In the genomic region with DNA sequence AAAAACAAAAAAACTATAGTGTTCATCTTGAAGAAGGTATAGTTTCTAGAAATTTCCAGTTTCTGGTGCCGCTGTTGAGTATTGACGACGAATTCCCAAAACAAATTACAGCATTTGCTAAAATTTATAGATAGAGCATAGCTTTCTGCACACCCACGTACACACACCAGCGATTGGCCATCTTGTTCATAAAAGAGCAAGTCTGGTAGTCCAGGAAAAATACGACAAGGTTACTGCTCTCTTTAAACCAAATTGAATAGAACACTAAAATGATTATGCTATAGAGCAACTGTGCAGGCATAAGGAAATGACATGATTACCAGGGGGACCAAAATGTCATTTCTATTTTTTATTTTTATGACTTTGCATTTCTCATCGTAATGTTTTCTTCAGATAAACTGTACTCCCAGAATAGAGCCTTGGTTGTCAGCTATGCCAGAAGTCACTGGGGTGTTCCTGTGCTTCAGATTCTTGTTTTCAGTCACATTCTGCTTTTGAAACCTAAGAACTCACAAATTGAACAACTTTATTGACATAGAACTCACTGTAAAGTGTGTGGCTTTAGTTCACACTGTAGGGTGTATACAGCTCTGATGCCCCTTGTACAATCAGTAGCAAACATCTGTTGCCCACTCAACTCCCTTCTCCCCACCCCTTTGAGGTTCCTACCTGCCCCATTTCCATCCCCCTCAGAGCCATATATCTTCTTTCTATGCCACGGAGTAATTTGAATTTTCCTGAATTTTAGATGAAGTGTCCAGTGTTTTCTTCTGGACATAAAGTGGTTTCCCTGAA, we compare ENCODE assay signal across 8 mouse cellular contexts. TPM values are rescaled to one million over a fixed set of nuclear protein-coding genes. Genes with fewer than 3 reads are reported as not detected.
DNase-seq lines count a peak whose midpoint lies in the region; ATAC-seq and TF ChIP-seq lines count a peak whose summit lies in the region.

No protein-coding gene starts in this region.

- in situ Hi-C loops in CH12.LX (cut with MboI; ENCODE audit: low pct_ligation_motif_present, low pct_unique_long_range_greater_than_20kb, low sequenced_read_pairs): no loop called here

- H3K79me2 ChIP-seq in CH12.LX (replicated peaks; ENCODE audit: control insufficient read depth, extremely low read depth, insufficient read depth, poor library complexity, severe bottlenecking): peaks cover 26% of the 10 kb centered on the region

- peak overlapping the region; percentile 39 for H3K4me2 ChIP-seq in heart, embryonic 16.5 days (ENCODE audit: low read depth, low read length)
- H3K4me2 ChIP-seq in CH12.LX (ENCODE audit: insufficient read depth, low read depth, poor library complexity, severe bottlenecking): peak overlapping the region; percentile 69; the same call in 1 of the 2 replicates
- H3K4me2 ChIP-seq in embryonic facial prominence, embryonic 15.5 days (replicated peaks): 0 out of 2 replicates have a peak overlapping the region, but pooled peaks have one; percentile 52
- peak overlapping the region; percentile 62 for H3K4me2 ChIP-seq in liver, embryonic 14.5 days (ENCODE audit: low read depth)

- no peak for ATAC-seq in heart, embryonic 16.5 days (replicated peaks; ENCODE audit: extremely low read depth, insufficient read depth, low FRiP score)
- no peak for ATAC-seq in embryonic facial prominence, embryonic 15.5 days (ENCODE audit: insufficient number of reproducible peaks, low FRiP score, low TSS enrichment, low read depth)
- peak; percentile 66 for ATAC-seq in liver, embryonic 14.5 days (ENCODE audit: insufficient read depth)

- H3K9me3 ChIP-seq in heart, embryonic 16.5 days (replicated peaks; ENCODE audit: control insufficient read depth, low read length): no peaks in the 10 kb centered on the region
- H3K9me3 ChIP-seq in CH12.LX (replicated peaks; ENCODE audit: low read length): no peaks in the 10 kb centered on the region
- no peaks in the 10 kb centered on the region for H3K9me3 ChIP-seq in embryonic facial prominence, embryonic 15.5 days (replicated peaks)
- H3K9me3 ChIP-seq in liver, embryonic 14.5 days (ENCODE audit: control insufficient read depth, low read length): no peaks in the 10 kb centered on the region

- 76% methylated on average over 8 of the region's 8 CpGs for WGBS in heart, embryonic 16.5 days
- 82% methylated on average over 8 of the region's 8 CpGs for WGBS in embryonic facial prominence, embryonic 15.5 days
- 27% methylated on average over 8 of the region's 8 CpGs for WGBS in liver, embryonic 14.5 days (ENCODE audit: insufficient replicate concordance)

- TF ChIP-seq EP300 in CH12.LX (IDR thresholded peaks at IDR 0.05; ENCODE audit: low read length): no peak
- peak; percentile 87 for TF ChIP-seq EP300 in liver, embryonic 14.5 days (IDR thresholded peaks at IDR 0.05; ENCODE audit: low read depth)

- H3K27ac ChIP-seq in heart, embryonic 16.5 days (ENCODE audit: low read length): peak overlapping the region; percentile 42
- no peak overlapping the region for H3K27ac ChIP-seq in CH12.LX (ENCODE audit: insufficient read depth, low read depth)
- H3K27ac ChIP-seq in embryonic facial prominence, embryonic 15.5 days (replicated peaks): no peak overlapping the region
- H3K27ac ChIP-seq in liver, embryonic 14.5 days: peak overlapping the region; percentile 97

- no peaks in the 10 kb centered on the region for H3K27me3 ChIP-seq in heart, embryonic 16.5 days (ENCODE audit: control insufficient read depth, insufficient read depth, low read length)
- H3K27me3 ChIP-seq in CH12.LX (replicated peaks): no peaks in the 10 kb centered on the region
- no peaks in the 10 kb centered on the region for H3K27me3 ChIP-seq in embryonic facial prominence, embryonic 15.5 days
- no peaks in the 10 kb centered on the region for H3K27me3 ChIP-seq in liver, embryonic 14.5 days (ENCODE audit: control insufficient read depth, insufficient read depth, low read length)

- H3K4me3 ChIP-seq in heart, embryonic 16.5 days (ENCODE audit: low read length): no peak overlapping the region
- H3K4me3 ChIP-seq in CH12.LX (replicated peaks in 1 of 3; ENCODE audit: low read depth in 2 of 3, low read length in 2 of 3, poor library complexity in 1 of 3): peak overlapping the region in 1 of 3 experiments; percentile 35
- 0 out of 2 replicates have a peak overlapping the region, but pooled peaks have one; percentile 94 for H3K4me3 ChIP-seq in embryonic facial prominence, embryonic 15.5 days (replicated peaks)
- peak overlapping the region; percentile 12 to 96; a peak in 3 of 4 replicates for H3K4me3 ChIP-seq in liver, embryonic 14.5 days (ENCODE audit: insufficient read depth in 1 of 2, low read depth in 2 of 2, low read length in 2 of 2)

- intact Hi-C loops in heart, postnatal 10 days (cut with DNase I): loop anchor here (5.0 kb wide), 2 partner anchors 76 to 161 kb away; no protein-coding TSS in a partner anchor

- dilution Hi-C loops in CH12.LX (cut with MboI; ENCODE audit: extremely low pct_ligation_motif_present, extremely low pct_unique_long_range_greater_than_20kb, low sequenced_read_pairs): no loop called here

- TF ChIP-seq POLR2A in CH12.LX (IDR thresholded peaks at IDR 0.05; ENCODE audit: low read depth, low read length): no peak

- DNase-seq in heart, postnatal 10 days: no peak
- no peak for DNase-seq in CH12.LX (ENCODE audit: extremely low read depth)
- peak; percentile 71 to 77 (median 72) for DNase-seq in liver, embryonic 14.5 days (ENCODE audit: low read depth in 3 of 3, low spot score in 3 of 3)
- DNase-seq in right cerebral cortex, postnatal 25 days: no peak
- no peak for DNase-seq in cerebellum, adult 11 months
- DNase-seq in thymus, postnatal 25 days: no peak

- TF ChIP-seq CTCF in CH12.LX (conservative IDR thresholded peaks at IDR 0.05 in 1 of 2, IDR thresholded peaks at IDR 0.05 in 1 of 2; ENCODE audit: low read depth in 2 of 2, low read length in 2 of 2): no peak
- TF ChIP-seq CTCF in liver, embryonic 14.5 days (IDR thresholded peaks at IDR 0.05; ENCODE audit: low read depth): no peak

- no peak for TF ChIP-seq RAD21 in CH12.LX (IDR thresholded peaks at IDR 0.05; ENCODE audit: low read depth, low read length)

- no peak overlapping the region for H3K9ac ChIP-seq in heart, embryonic 16.5 days (ENCODE audit: low read length)
- peak overlapping the region; percentile 51; the same call in 1 of the 2 replicates for H3K9ac ChIP-seq in CH12.LX (ENCODE audit: insufficient read depth, low read depth)
- H3K9ac ChIP-seq in embryonic facial prominence, embryonic 15.5 days: no peak overlapping the region
- H3K9ac ChIP-seq in liver, embryonic 14.5 days (replicated peaks): peak overlapping the region; percentile 47

- H3K36me3 ChIP-seq in heart, embryonic 16.5 days (ENCODE audit: control insufficient read depth, insufficient read depth): no peaks in the 10 kb centered on the region
- H3K36me3 ChIP-seq in CH12.LX (replicated peaks in 1 of 2; ENCODE audit: control insufficient read depth in 1 of 2, insufficient read depth in 1 of 2, low read length in 1 of 2): no peaks in the 10 kb centered on the region
- no peaks in the 10 kb centered on the region for H3K36me3 ChIP-seq in embryonic facial prominence, embryonic 15.5 days
- no peaks in the 10 kb centered on the region for H3K36me3 ChIP-seq in liver, embryonic 14.5 days (replicated peaks; ENCODE audit: control insufficient read depth, insufficient read depth, low read depth)

- peaks cover 22% of the 10 kb centered on the region for H3K4me1 ChIP-seq in heart, embryonic 16.5 days (ENCODE audit: control insufficient read depth, insufficient read depth, low read length)
- peaks cover 2 to 20% of the 10 kb centered on the region in 2 experiments; a peak in 2 of 4 replicates for H3K4me1 ChIP-seq in CH12.LX (ENCODE audit: control insufficient read depth in 1 of 2, insufficient read depth in 2 of 2)
- H3K4me1 ChIP-seq in embryonic facial prominence, embryonic 15.5 days: peaks cover 19% of the 10 kb centered on the region
- H3K4me1 ChIP-seq in liver, embryonic 14.5 days (replicated peaks; ENCODE audit: control insufficient read depth in 2 of 2, insufficient read depth in 2 of 2, low read length in 1 of 2): peaks cover 59 to 61% of the 10 kb centered on the region in 2 experiments

TF ChIP-seq in CH12.LX, 34 proteins besides CTCF, POLR2A, EP300 and RAD21:
- 0 out of 2 replicates have a peak, but pooled peaks have one; percentile 7 for TF ChIP-seq ETS1 (conservative IDR thresholded peaks at IDR 0.05; ENCODE audit: low read depth, low read length)
- TF ChIP-seq JUN (IDR thresholded peaks at IDR 0.05; ENCODE audit: insufficient read depth, low read depth, low read length): peak; percentile 25; the same call in 1 of the 2 replicates
- peak; percentile 69 for TF ChIP-seq IRF4 (IDR thresholded peaks at IDR 0.05; ENCODE audit: low read depth, low read length)
- TF ChIP-seq MYC (IDR thresholded peaks at IDR 0.05; ENCODE audit: low read depth, low read length): no peak
- TF ChIP-seq TBP (conservative IDR thresholded peaks at IDR 0.05; ENCODE audit: low read depth, low read length): no peak
- TF ChIP-seq POLR2AphosphoS2 (IDR thresholded peaks at IDR 0.05; ENCODE audit: low read depth, low read length): no peak
TF ChIP-seq in CH12.LX: peak in this region for 3.

RNA-seq across cellular contexts. Expression of gene Tlk1, which starts 1.1 kb away (rescaled TPM):
- 19.4 and 19.7 TPM in 2 replicates for polyA plus RNA-seq in heart, embryonic 16.5 days (2015; fragmentation: Nextera tagmentation; extraction: Ambion mirVana)
- 10 to 100 TPM; 45.9 to 47.3 TPM for total RNA-seq in heart, postnatal 10 days (2021)
- total RNA-seq in CH12.LX (2012; rRNA removed) (13.1 and 15.4 TPM in 2 replicates), CH12.LX (2014; rRNA removed) (16.7 and 17.4 TPM in 2 replicates)
- 37.6 and 39.1 TPM in 2 replicates for polyA plus RNA-seq in CH12.LX (2012; ENCODE audit: insufficient read length, low read depth)
- 28.5 and 32.8 TPM in 2 replicates for polyA plus RNA-seq in embryonic facial prominence, embryonic 15.5 days (2015; fragmentation: Nextera tagmentation; extraction: Ambion mirVana)
- 15.0 and 23.7 TPM in 2 replicates for polyA plus RNA-seq in liver, embryonic 14.5 days (2012; rRNA removed)
- polyA plus RNA-seq in liver, embryonic 14.5 days (2014; fragmentation: Nextera tagmentation; extraction: Ambion mirVana): 24.3 and 36.1 TPM in 2 replicates

Comparison
In these comparisons a context has a peak if more than half of its experiments do, and no peak if none do; other contexts are left out.
1. H3K27ac ChIP-seq: peak in heart, embryonic 16.5 days (single experiment) and liver, embryonic 14.5 days (single experiment); none in CH12.LX (single experiment) and embryonic facial prominence, embryonic 15.5 days (single experiment).
2. H3K9ac ChIP-seq: peak in CH12.LX (single experiment) and liver, embryonic 14.5 days (single experiment); none in heart, embryonic 16.5 days (single experiment) and embryonic facial prominence, embryonic 15.5 days (single experiment).
3. DNase-seq: peak in liver, embryonic 14.5 days (3 of 3); none in heart, postnatal 10 days (0 of 2), CH12.LX (single experiment), right cerebral cortex, postnatal 25 days (single experiment), cerebellum, adult 11 months (single experiment) and thymus, postnatal 25 days (single experiment).
4. Peak in every context shown above with its lines, with median percentiles within 50 percentile points of each other: H3K4me2 ChIP-seq.